Mouse (Mus musculus) spleen, adult 2 months (tissue): ENCODE results near the gene Fgd4.

ENCODE experiments used
- CTCF ChIP-seq: fragments of 200-500 bp; IDR thresholded peaks from 2 replicates; pipeline ENCODE4 v1.5.1; 2011; ENCODE audit warnings: mild to moderate bottlenecking, inconsistent platforms; ENCODE audit not compliant: insufficient read depth, insufficient read length, insufficient replicate concordance; ENCODE audit errors: extremely low read depth
- POLR2A ChIP-seq: fragments of 200-500 bp; IDR thresholded peaks from 2 replicates; pipeline ENCODE4 v1.6.1; 2011; ENCODE audit warnings: low read depth, low read length, inconsistent platforms

GRCm38 (mm10) chr16:16546657-16547056 lies 53.7 kb downstream of the Fgd4 start:
- TF ChIP-seq CTCF (no peak), POLR2A (no peak)
